Mouse (Mus musculus) kidney, adult 9 months (tissue): ENCODE results near the gene Ifi211.
"Not testable (repeated sequence)": the region's sequence is repeated elsewhere in the genome, so short reads cannot be mapped to it uniquely, and the experiment has no call there.

ENCODE experiments used
- DNase-seq: peaks from one replicate; pipeline ENCODE4 v3.0.0; 2022

The Ifi211 gene

GRCm38 (mm10) chr1:173878264-173878663, 34.6 kb downstream of the Ifi211 start:
- DNase-seq, result not testable (repeated sequence)

GRCm38 (mm10) chr1:173877125-173877524, 35.7 kb downstream of the Ifi211 start:
- DNase-seq, result not testable (repeated sequence)

- DNase-seq, result not testable (repeated sequence)
These were observed 44.3 kb downstream of the Ifi211 start for GRCm38 (mm10) chr1:173868586-173868985.

- DNase-seq, result no peak
These were observed 46.3 kb downstream of the Ifi211 start for GRCm38 (mm10) chr1:173866504-173866903.

- DNase-seq, result not testable (repeated sequence)
These were observed 59.1 kb downstream of the Ifi211 start for GRCm38 (mm10) chr1:173853711-173854110.

GRCm38 (mm10) chr1:173852853-173853252, 60.0 kb downstream of the Ifi211 start:
- DNase-seq, result not testable (repeated sequence)
